Mouse (Mus musculus): ENCODE results near the gene Ppp1r16b. TPM values are rescaled to one million over a fixed set of nuclear protein-coding genes. Genes with fewer than 3 reads are reported as not detected.
"Not testable (repeated sequence)": the region's sequence is repeated elsewhere in the genome, so short reads cannot be mapped to it uniquely, and the experiment has no call there.

Ppp1r16b gene
- polyA plus RNA-seq, 1 experiment from 2014 or later, result 2.9 TPM

DNA sequence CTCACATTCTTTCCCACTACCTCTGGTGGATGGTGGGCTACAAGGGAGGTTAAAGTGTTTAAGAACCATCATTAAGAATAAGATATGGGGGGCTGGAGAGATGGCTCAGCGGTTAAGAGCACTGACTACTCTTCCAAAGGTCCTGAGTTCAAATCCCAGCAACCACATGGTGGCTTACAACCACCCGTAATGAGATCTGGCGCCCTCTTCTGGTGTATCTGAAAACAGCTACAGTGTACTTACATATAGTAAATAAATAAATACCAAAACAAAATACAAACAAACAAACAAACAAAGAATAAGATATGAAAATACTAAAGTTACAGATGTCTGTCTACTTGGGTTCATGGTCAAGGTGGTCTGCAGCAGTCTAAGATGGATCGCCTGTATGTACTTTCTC is 71.0 kb downstream of the Ppp1r16b start:
- 87% methylated on average over 4 of the region's 4 CpGs for WGBS
- H3K9me3 ChIP-seq; H3K36me3 ChIP-seq (replicated peaks); H3K4me2 ChIP-seq; H3K27me3 ChIP-seq; H3K27ac ChIP-seq; ATAC-seq (ENCODE audit: low FRiP score); H3K4me3 ChIP-seq (replicated peaks); H3K9ac ChIP-seq: not testable (repeated sequence)
- peaks cover 17% of the 10 kb centered on the region; the same call in 1 of the 2 replicates for H3K4me1 ChIP-seq

DNA sequence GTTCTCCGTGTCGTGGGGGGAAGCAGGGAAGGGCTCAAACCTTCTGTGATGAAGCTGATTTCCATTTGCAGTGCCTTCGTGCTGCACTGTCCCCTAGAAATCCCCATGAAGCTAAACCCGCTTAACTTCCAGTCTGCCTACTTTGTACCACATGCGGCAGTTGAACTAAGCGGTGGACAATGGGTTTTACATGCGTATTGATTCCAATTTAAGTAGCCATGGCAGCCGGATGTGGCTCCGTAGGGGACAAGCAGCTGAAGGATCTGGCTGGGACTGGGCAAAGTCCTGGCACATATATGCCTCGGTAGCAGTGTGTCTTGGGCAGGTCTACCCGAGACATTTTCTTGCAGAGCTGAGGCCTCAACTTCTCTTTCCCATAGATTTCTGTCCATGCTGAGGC is 73.4 kb downstream of the Ppp1r16b start:
- Histone ChIP-seq H3K4me1 (peaks cover 20% of the 10 kb centered on the region; the same call in 1 of the 2 replicates), H3K9me3 (peaks cover 2% of the 10 kb centered on the region; the same call in 1 of the 2 replicates), H3K36me3 (replicated peaks) (no peaks in the 10 kb centered on the region), H3K27me3 (no peaks in the 10 kb centered on the region), H3K4me3 (replicated peaks) (no peak overlapping the region), H3K27ac (no peak overlapping the region), H3K4me2 (no peak overlapping the region), H3K9ac (no peak overlapping the region)
- WGBS, result 78% methylated on average over 11 of the region's 11 CpGs
- ATAC-seq (ENCODE audit: low FRiP score), result no peak

DNA sequence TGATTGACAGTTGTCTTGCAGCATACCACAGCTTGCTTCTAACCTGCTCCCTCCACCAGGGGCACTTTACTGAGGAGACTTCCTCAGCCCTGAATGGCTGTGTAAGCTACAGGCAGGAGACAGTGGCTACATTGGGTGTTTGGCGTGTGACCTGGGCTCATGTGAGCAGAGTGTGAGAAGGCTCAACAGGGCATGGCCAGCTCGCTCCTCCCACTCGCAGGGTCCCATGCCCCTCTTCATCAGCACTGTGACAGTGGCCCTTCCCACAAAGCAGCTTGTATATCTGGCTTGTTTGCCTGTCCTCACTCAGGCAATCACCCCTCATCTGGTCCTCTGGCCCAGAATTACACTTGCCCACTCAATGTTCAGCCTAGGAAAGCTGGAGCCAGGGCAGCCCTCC is 73.9 kb downstream of the Ppp1r16b start:
- no peak overlapping the region for H3K4me2 ChIP-seq
- WGBS, result 83% methylated on average over 3 of the region's 3 CpGs
- no peak overlapping the region for H3K4me3 ChIP-seq (replicated peaks)
- no peak overlapping the region for H3K27ac ChIP-seq
- no peaks in the 10 kb centered on the region for H3K27me3 ChIP-seq
- H3K4me1 ChIP-seq, result peaks cover 20% of the 10 kb centered on the region; the same call in 1 of the 2 replicates
- no peaks in the 10 kb centered on the region for H3K36me3 ChIP-seq (replicated peaks)
- no peak for ATAC-seq (ENCODE audit: low FRiP score)
- H3K9me3 ChIP-seq, result peaks cover 2% of the 10 kb centered on the region; the same call in 1 of the 2 replicates
- no peak overlapping the region for H3K9ac ChIP-seq

DNA sequence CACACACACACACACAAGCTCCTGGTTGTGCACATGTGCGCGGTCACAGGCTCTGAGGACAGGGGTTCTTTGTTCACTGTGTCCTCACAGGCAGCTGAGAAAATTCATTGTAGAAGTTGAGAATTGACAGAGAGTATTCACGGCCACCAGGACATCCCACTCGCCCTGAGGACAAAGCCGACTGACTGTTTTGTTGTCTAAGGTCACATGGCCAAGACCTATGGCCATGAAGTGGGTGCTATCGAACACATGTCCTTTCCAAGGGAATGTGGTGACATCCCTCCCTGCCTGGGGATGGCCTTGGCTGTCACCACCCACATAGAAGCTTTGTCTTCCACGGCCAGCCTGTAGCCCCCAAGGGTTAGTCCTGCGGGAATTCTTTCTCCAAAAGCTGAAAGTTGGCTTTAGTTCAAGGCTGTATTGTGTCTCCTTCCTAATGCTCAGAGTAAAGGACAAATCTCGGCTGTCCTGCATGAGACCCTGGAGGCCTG is 75.9 kb downstream of the Ppp1r16b start:
- 56% methylated on average over 9 of the region's 9 CpGs for WGBS
- Histone ChIP-seq H3K4me1 (peaks cover 20% of the 10 kb centered on the region; the same call in 1 of the 2 replicates), H3K27me3 (no peaks in the 10 kb centered on the region), H3K4me2 (no peak overlapping the region), H3K4me3 (replicated peaks) (no peak overlapping the region), H3K36me3 (replicated peaks) (no peaks in the 10 kb centered on the region), H3K9me3 (peaks cover 2% of the 10 kb centered on the region; the same call in 1 of the 2 replicates), H3K9ac (no peak overlapping the region), H3K27ac (peak overlapping the region; percentile 42; the same call in 1 of the 2 replicates)
- ATAC-seq (ENCODE audit: low FRiP score), result no peak

DNA sequence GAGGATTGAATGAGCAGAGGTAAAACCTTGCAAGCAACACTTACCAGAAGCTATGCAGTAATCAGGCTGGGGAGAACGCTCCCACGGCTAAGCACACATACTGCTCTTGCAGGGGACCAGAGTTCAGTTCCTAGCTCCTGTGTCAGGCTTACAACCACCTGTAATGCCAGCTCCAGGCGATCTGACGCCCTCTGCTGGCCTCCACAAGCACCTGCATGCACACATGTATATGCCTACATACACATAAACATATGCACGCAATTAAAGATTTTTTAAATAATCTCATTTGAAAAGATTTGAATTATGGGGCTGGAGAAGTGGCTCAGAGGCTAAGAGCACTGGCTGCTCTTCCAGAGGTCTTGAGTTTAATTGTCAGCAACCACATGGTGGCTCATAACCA is 77.2 kb downstream of the Ppp1r16b start:
- H3K9me3 ChIP-seq, result peaks cover 2% of the 10 kb centered on the region; the same call in 1 of the 2 replicates
- H3K36me3 ChIP-seq (replicated peaks), result no peaks in the 10 kb centered on the region
- H3K4me2 ChIP-seq, result no peak overlapping the region
- H3K4me1 ChIP-seq, result peaks cover 20% of the 10 kb centered on the region; the same call in 1 of the 2 replicates
- H3K27ac ChIP-seq, result no peak overlapping the region
- no peak overlapping the region for H3K9ac ChIP-seq
- no peak for ATAC-seq (ENCODE audit: low FRiP score)
- no peak overlapping the region for H3K4me3 ChIP-seq (replicated peaks)
- no peaks in the 10 kb centered on the region for H3K27me3 ChIP-seq
- 77% methylated on average over 5 of the region's 5 CpGs for WGBS

DNA sequence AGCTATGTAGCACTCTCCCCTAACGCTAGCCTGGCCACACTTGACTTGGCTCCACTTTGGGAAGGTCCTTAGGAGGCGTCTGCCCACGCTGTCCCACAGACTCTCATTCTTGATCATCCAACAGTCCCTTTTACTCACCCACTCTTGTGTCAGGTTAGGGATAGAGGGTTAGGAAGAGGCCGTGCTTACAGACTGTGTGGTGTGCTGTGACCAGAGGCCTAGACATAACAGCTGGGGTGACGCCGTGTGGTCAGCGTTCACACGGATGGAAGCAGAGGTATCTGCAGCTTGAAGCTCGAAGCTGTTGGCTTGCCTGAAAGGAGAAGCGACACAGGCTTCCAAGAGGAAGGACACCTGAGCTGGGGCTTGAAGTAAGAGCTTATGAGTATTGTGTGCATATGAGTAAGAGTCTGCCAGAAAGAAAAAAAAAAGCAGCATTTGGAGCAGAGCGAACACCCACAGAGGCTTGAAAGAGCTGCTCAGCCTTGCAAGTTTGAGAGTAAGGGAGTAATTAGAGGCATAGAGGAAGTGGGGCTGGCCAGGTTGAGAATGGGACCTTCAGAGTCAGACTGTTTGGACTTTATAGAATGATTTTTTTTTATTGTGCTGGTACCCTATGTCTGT is 78.4 kb downstream of the Ppp1r16b start:
- Histone ChIP-seq H3K27ac (no peak overlapping the region), H3K4me2 (no peak overlapping the region), H3K36me3 (replicated peaks) (no peaks in the 10 kb centered on the region), H3K4me3 (replicated peaks) (no peak overlapping the region), H3K9me3 (peaks cover 2% of the 10 kb centered on the region; the same call in 1 of the 2 replicates), H3K4me1 (peaks cover 15% of the 10 kb centered on the region; the same call in 1 of the 2 replicates), H3K9ac (no peak overlapping the region), H3K27me3 (no peaks in the 10 kb centered on the region)
- ATAC-seq (ENCODE audit: low FRiP score), result no peak
- 95% methylated on average over 11 of the region's 11 CpGs for WGBS

DNA sequence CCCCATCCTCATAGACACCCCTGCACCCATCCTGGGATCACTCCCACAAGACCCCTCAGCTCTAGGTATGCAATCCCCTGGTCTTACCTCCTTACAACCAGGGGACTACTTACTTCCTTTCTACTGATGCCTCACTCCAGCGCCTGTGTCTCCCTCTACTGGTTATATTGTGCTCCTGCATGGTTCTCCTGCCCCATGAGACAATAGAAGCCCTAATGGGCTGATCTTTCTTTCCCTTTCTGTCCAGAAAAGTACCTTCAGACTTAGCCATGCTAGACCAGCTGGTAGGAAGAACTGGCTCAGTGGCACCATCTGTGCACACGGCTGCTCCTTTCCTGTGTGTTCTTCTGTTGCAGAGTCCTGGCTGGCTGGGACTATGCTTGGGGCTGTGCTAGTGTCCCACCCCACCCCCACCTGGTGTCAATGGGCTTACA is 79.9 kb downstream of the Ppp1r16b start:
- ATAC-seq (ENCODE audit: low FRiP score), result peak; percentile 51; the same call in 1 of the 2 replicates
- H3K27me3 ChIP-seq, result no peaks in the 10 kb centered on the region
- no peak overlapping the region for H3K27ac ChIP-seq
- no peak overlapping the region for H3K4me2 ChIP-seq
- H3K9me3 ChIP-seq, result peaks cover 2% of the 10 kb centered on the region; the same call in 1 of the 2 replicates
- H3K4me1 ChIP-seq, result peaks cover 8% of the 10 kb centered on the region; the same call in 1 of the 2 replicates
- H3K4me3 ChIP-seq (replicated peaks), result no peak overlapping the region
- H3K9ac ChIP-seq, result no peak overlapping the region
- 13% methylated on average over 2 of the region's 2 CpGs for whole genome bisulfite sequencing
- H3K36me3 ChIP-seq (replicated peaks), result no peaks in the 10 kb centered on the region

DNA sequence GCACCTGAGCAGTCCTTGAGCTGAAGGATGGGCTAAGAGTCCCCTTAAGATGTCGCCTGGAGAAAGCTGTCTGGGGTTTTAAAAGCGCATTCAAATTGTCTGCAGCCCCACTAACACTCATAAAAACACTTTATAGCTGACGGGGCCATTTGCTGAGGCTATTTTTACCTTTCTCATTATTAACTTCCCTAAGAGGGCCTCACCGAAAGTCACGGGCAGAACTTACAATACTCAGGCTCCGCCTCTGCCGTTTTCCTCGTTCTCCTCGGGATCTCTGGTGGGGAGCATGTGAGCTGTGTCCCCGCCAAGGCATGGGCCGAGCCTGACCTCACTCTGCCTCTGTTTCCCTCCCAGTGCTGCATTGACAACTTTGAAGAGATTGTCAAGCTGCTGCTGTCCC is 81.0 kb downstream of the Ppp1r16b start:
- H3K9ac ChIP-seq, result no peak overlapping the region
- peaks cover 4% of the 10 kb centered on the region; the same call in 1 of the 2 replicates for H3K4me1 ChIP-seq
- H3K27ac ChIP-seq, result no peak overlapping the region
- H3K4me2 ChIP-seq, result no peak overlapping the region
- H3K9me3 ChIP-seq, result peaks cover 2% of the 10 kb centered on the region; the same call in 1 of the 2 replicates
- no peak overlapping the region for H3K4me3 ChIP-seq (replicated peaks)
- no peaks in the 10 kb centered on the region for H3K36me3 ChIP-seq (replicated peaks)
- no peaks in the 10 kb centered on the region for H3K27me3 ChIP-seq
- WGBS, result 76% methylated on average over 11 of the region's 11 CpGs
- no peak for ATAC-seq (ENCODE audit: low FRiP score)

DNA sequence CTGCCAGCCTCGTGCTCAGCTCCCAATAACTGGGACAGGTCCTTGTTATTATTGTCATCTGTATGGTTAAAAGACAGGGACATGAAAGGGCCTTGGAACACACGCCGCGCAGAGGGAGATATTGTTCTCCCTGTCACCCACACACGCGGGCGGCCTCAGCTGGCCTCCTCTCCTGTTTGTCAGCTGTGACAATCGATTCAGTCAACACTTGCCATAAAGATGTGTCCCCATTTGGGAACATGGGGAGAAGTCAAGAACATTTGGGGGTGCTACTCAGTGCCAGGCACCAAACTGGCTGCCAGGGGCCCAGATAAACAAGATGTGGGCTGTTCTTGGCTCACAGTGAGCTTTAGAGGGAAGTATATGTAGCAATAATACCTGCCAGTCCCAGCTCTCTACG is 84.2 kb downstream of the Ppp1r16b start:
- WGBS, result 91% methylated on average over 9 of the region's 9 CpGs
- Histone ChIP-seq H3K9me3 (no peaks in the 10 kb centered on the region), H3K4me2 (no peak overlapping the region)

DNA sequence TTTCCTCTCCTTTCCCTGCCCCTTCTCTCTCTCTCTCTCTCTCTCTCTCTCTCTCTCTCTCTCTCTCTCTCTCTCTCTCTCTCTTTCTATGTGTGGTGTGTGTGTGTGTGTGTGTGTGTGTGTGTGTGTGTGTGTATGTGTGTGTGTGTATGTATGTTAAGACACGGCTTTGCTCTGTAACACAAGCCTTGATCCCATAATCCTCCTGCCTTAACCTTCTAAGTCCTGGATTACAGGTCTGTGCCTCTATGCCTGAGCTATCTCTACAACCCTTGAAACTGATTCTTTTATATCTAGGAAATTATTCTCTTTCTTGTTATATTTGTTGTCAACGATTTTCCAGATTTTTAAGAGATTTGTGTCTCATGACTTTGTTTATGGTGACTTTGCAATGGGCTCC is 95.0 kb downstream of the Ppp1r16b start:
- no peaks in the 10 kb centered on the region for H3K36me3 ChIP-seq (replicated peaks)
- no peaks in the 10 kb centered on the region for H3K27me3 ChIP-seq
- 70% methylated on average over 2 of the region's 2 CpGs for WGBS
- H3K4me3 ChIP-seq (replicated peaks), result no peak overlapping the region
- ATAC-seq (ENCODE audit: low FRiP score), result no peak
- no peak overlapping the region for H3K9ac ChIP-seq
- no peak overlapping the region for H3K4me2 ChIP-seq
- H3K4me1 ChIP-seq, result no peaks in the 10 kb centered on the region
- no peak overlapping the region for H3K27ac ChIP-seq
- H3K9me3 ChIP-seq, result no peaks in the 10 kb centered on the region

More for the DNA sequence above, 84.2 kb downstream of the Ppp1r16b start:
- Histone ChIP-seq H3K36me3 (replicated peaks) (no peaks in the 10 kb centered on the region), H3K27me3 (no peaks in the 10 kb centered on the region), H3K4me3 (replicated peaks) (no peak overlapping the region), H3K4me1 (no peaks in the 10 kb centered on the region), H3K9ac (no peak overlapping the region), H3K27ac (no peak overlapping the region)
- no peak for ATAC-seq (ENCODE audit: low FRiP score)

DNA sequence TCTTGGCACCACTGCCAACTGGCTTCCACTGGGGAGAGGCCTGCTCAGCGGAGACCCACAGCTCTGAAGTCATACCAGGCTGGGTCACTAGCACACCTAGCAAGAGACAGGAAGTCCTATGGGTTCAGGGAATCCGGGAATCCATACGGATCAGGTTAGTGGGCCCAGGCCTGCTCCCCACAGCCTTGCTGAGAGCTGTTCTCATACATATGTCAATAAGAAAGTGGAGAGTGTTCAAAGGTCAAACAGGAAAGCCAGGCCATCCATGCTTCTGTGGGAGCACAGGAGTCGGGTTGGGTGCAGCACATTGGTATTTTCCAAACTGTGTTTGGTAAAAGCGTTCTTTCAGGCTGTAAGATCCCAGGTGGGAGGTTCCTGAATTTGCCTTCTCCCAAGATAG is 97.1 kb downstream of the Ppp1r16b start:
- no peaks in the 10 kb centered on the region for H3K27me3 ChIP-seq
- H3K4me1 ChIP-seq, result peaks cover 2% of the 10 kb centered on the region; the same call in 1 of the 2 replicates
- no peak overlapping the region for H3K9ac ChIP-seq
- no peak for ATAC-seq (ENCODE audit: low FRiP score)
- H3K36me3 ChIP-seq (replicated peaks), result no peaks in the 10 kb centered on the region
- WGBS, result 89% methylated on average over 5 of the region's 5 CpGs
- no peak overlapping the region for H3K4me3 ChIP-seq (replicated peaks)
- H3K27ac ChIP-seq, result no peak overlapping the region
- no peak overlapping the region for H3K4me2 ChIP-seq
- H3K9me3 ChIP-seq, result no peaks in the 10 kb centered on the region

DNA sequence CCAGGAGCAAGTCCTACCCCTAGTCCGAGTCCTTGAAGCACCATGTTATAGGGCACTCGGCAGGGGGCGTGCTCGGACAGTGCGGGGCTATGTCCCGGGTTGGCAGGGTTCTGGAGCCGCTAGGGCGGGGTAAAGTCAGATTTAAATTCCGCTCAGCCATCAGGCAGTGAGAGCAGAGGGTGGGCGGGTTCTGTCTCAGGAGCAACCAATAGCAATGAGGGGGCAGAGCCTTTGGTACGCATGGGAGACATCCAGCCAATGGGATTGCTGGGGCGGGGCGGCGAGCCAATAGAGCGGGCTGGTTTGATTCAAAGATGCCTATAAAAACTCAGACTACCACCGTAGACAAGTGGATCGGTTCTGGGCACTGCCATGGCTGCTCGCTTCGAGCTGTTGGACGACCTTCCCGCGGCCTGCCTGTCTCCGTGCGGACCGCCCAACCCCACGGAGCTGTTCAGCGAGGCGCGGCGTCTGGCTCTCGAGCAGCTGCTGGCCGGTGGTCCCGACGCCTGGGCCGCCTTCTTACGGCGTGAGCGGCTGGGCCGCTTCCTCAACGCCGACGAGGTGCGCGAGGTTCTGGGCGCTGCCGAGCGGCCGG is 102.6 kb downstream of the Ppp1r16b start, which contains the start of gene Fam83d:
Gene Fam83d, plus strand, starts transcription at position 352 of the 598 bp plus-strand sequence.
- Histone ChIP-seq H3K9ac (peak within 1 kb of the TSS; percentile 65), H3K4me1 (peaks cover 47% of the 10 kb centered on the region), H3K4me2 (peak within 1 kb of the TSS; percentile 78), H3K4me3 (replicated peaks) (peak within 1 kb of the TSS; percentile 71), H3K9me3 (no peaks in the 10 kb centered on the region), H3K36me3 (replicated peaks) (0 out of 2 replicates have a peak, but pooled peaks cover 2% of the 10 kb centered on the region), H3K27ac (peak within 1 kb of the TSS; percentile 68), H3K27me3 (no peaks in the 10 kb centered on the region)
- peak; percentile 98 for ATAC-seq (ENCODE audit: low FRiP score)
- 0% methylated on average over 47 of the region's 48 CpGs for WGBS
